Mouse (Mus musculus) spleen, postnatal 36 days (tissue): ENCODE data around the gene Ccdc122.
A peak's percentile ranks its signal among the peaks of the same experiment; 100 is the strongest.

Source experiments
- DNase-seq, 2 experiments: peaks; one replicate each; pipeline ENCODE4 v3.0.0; 2022; ENCODE audit warnings: low spot score in 2 of 2, mixed read lengths in 1 of 2

The Ccdc122 gene

GRCm38 (mm10) chr14:77130612-77131011 is 94.0 kb downstream of the Ccdc122 start:
- no peak for DNase-seq

GRCm38 (mm10) chr14:77136936-77137335 is 100.4 kb downstream of the Ccdc122 start:
- no peak for DNase-seq

DNA sequence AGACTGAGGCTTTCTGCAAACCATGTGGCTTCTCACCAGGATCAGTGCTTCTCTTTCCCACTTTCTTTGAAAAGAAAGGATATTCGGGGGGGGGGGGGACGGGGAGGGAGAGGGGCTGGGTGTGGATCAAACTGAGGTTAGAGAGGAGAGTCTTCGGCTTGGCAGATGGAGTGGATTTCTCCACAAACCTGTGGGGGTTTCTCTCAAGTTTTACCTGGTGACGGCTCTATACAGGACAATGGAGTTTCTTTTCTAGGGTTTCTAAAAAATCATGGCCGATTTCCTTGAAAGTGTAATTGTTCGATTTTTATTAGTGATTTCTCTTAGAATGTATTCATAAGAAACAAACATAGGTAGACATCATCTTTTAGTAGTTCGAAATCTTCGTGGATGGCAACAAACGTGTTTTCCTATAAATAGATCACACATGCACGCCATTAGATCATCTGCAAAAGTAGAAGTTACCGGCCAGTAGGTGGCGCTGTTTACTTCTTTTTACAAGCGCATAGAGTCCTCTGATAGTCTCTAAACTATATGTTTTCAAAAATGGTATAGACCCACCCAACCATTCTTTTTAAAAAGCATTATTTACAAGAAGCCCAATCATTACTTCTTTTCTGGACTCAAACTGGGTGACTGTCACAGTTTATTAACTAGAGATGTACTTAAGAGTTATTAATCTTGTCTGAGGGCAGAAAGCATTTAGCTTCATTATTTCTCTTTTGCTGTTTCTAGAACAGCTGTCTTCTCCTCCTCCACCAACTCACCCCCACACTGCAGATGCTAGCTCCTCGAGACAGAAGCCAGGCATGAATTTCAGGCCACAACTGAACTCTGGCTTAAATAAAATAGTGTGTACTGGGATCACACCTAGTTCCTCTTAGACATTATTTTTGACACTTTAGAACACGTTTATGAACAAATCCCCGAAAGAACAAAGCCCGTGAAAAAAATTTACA is 105.0 kb downstream of the Ccdc122 start:
- DNase-seq: peak; percentile 26 to 40

DNA sequence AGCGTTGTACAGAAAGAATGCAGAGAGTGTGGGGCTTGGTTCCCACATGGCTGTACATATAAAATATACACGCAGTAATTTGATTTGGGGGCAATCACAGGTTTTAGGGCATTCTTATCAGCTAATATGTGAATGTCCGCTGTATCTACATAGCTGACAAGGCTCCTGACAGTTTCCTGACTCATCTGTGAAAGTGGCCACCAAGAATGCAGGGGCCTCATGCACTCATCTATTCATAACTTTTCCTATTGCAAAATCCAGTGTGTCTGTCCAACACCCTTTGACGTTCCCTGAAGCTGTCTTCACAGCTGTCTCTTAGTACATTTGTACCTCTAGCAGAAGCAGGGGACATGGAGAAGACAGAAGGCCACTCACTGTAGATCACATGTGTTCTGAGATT is 108.5 kb downstream of the Ccdc122 start:
- DNase-seq: no peak

DNA sequence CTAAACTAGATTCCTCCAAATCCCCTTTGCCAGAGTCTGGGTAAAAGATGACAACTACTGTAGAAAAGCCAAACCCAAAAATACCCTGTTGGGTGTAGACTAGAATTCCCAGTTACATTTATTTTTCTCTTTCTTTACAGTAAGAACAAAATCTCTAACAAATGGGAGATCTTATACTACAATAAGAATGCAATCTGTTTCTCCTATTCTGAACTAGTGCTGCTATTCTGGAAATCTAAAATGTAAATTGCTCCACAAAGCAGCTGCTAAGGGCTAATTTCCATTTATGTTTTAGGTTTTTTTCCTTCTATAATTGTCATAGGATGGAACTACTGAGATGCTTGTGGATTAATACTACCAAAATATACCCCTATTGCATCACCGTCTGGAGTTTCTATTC is 111.1 kb downstream of the Ccdc122 start:
- no peak for DNase-seq

DNA sequence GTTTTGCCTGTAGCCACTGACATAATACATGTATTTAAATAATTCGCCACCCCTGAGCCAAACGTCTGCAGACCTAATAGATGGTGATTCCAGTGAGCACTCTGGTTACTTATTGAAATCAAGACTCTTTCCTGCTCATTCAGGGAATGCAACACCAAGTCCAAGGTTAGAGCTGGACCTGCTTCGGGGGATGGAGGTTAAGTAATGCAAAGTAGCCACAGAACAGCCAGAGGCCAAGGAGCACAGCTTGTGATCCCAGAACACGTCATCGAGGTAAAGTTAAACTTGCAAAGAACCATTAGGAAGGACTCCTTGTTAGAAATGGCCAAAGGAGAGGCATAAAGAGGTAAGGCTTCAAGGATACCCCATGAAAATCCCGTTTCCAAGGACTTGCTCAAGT is 114.0 kb downstream of the Ccdc122 start:
- DNase-seq: no peak

GRCm38 (mm10) chr14:77151431-77151830 is 114.9 kb downstream of the Ccdc122 start:
- DNase-seq: no peak

DNA sequence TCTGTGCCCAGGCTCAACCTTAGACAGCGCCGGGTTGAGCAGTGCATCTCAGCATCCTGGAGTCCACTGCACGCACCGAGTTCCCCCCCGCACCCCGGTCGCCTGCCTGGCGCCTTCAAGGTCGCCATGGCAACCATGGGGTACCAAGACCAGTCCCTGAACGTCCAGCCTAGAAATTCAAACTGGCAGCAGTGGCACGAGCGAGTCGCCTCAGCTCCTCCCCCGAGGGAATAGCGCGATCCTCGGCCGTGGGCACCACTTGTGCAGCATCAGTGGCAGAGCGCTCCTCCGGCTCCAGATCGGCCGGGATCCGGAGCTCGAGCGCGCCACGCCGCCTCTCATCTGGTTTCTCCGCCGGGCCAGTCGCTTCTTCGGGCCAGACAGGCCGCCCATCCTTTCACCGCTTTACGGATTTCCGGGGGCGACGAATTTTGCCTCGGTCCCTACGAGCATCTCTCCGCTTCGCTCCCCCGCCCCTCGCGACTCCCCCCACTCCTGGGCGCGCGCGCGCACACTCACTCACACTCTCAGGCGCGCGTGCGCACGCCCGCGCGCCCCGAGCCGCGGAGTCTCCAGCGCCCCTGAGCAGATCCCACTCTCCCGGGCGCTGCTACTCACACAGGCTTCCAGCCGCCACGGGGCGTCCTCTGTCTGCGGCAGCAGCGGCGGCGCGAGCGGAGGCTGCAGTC is 119.8 kb downstream of the Ccdc122 start, which contains the start of gene Enox1:
TSS of gene Enox1 (plus strand) at position 542 of the 689 bp plus-strand sequence.
- no peak for DNase-seq

DNA sequence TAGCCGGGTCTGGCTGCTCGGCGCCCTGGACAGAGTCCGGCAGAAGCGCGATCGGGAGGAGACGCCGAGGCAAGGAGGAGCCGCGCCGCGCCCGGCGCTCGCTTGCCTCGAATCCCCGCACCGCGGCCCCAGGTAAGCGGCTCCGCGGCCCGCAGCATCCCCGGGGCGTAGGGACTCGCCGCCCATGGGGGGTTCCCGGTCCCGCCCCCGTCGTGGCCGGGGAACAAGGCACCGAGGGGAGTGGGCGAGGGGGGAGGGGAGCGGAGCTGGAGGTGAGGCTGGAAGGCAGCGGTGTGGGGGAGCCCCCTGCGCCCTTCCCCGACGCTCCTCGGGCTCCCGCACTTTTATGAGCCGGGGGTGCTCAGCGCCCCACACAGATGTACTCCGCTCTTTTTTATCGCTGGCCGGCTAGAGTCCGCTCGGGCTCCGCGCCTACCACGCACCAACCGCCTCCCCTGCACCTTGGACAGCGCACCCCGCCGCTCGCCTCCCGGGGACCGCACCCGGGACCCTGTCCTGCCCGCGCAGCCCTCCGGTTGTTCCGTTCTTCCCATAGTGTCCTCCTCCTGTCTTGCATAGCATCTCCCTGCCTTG is 120.4 kb downstream of the Ccdc122 start:
- DNase-seq: no peak

- DNase-seq: no peak
These were observed 120.9 kb downstream of the Ccdc122 start for GRCm38 (mm10) chr14:77157505-77157911.

DNA sequence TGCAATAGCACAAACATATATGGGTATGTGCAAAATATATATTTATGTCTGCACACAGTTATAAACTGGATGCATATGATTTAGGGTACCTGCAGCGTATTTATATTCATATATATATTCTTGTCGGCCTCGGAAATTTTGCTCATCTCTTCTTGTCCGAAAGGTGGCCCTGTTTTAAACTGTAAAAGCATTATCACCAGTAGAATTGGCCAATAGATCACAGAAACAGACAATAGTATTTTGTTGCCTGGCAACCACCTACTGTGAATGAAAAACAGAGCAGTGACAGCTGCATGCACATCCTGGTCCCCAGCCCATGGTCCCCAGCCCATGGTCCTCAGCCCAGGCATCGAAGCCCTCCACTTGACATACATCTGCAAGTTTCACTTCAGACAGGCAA is 122.8 kb downstream of the Ccdc122 start:
- DNase-seq: no peak
